Mouse (Mus musculus): Measurements from ENCODE around the gene D17H6S53E. TPM values are rescaled to one million over a fixed set of nuclear protein-coding genes. Genes with fewer than 3 reads are reported as not detected.

The D17H6S53E gene
- polyA plus RNA-seq, 1 experiment from 2014 or later, result 9.4 TPM

- Histone ChIP-seq H3K36me3 (peaks cover 30% of the 10 kb centered on the region), H3K4me3 (replicated peaks) (peak within 1 kb of the TSS; percentile 58), H3K4me2 (replicated peaks) (peak within 1 kb of the TSS; percentile 68), H3K27me3 (peaks cover 3% of the 10 kb centered on the region; the same call in 1 of the 2 replicates), H3K9me3 (no peaks in the 10 kb centered on the region), H3K4me1 (replicated peaks) (peaks cover 14% of the 10 kb centered on the region), H3K27ac (peak within 1 kb of the TSS; percentile 98), H3K9ac (replicated peaks) (peak within 1 kb of the TSS; percentile 85)
- WGBS, result 3% methylated on average over 65 of the region's 67 CpGs
- peak; percentile 99 for ATAC-seq
Measured at GRCm38 (mm10) chr17:35088825-35089644, 37.1 kb upstream of the D17H6S53E start, which contains the start of gene Abhd16a. Gene Abhd16a (plus strand): TSS chr17:35089263.

- H3K9ac ChIP-seq (replicated peaks), result peak overlapping the region; percentile 85
- ATAC-seq, result no peak
- WGBS, result 76% methylated on average over 8 of the region's 8 CpGs
- H3K4me2 ChIP-seq (replicated peaks), result peak overlapping the region; percentile 68
- peaks cover 3% of the 10 kb centered on the region; the same call in 1 of the 2 replicates for H3K27me3 ChIP-seq
- H3K4me3 ChIP-seq (replicated peaks), result peak overlapping the region; percentile 58
- H3K4me1 ChIP-seq (replicated peaks), result peaks cover 14% of the 10 kb centered on the region
- H3K9me3 ChIP-seq, result no peaks in the 10 kb centered on the region
- H3K36me3 ChIP-seq, result peaks cover 41% of the 10 kb centered on the region
- H3K27ac ChIP-seq, result peak overlapping the region; percentile 98
Measured at GRCm38 (mm10) chr17:35090166-35090932, 35.8 kb upstream of the D17H6S53E start.

GRCm38 (mm10) chr17:35092403-35093198 lies 33.6 kb upstream of the D17H6S53E start:
- no peak overlapping the region for H3K27ac ChIP-seq
- H3K36me3 ChIP-seq, result peaks cover 63% of the 10 kb centered on the region
- no peaks in the 10 kb centered on the region for H3K27me3 ChIP-seq
- peaks cover 14% of the 10 kb centered on the region for H3K4me1 ChIP-seq (replicated peaks)
- WGBS, result 93% methylated on average over 14 of the region's 14 CpGs
- H3K9me3 ChIP-seq, result no peaks in the 10 kb centered on the region
- no peak overlapping the region for H3K4me2 ChIP-seq (replicated peaks)
- H3K4me3 ChIP-seq (replicated peaks), result no peak overlapping the region
- no peak for ATAC-seq
- H3K9ac ChIP-seq (replicated peaks), result no peak overlapping the region; the same call in 1 of the 2 replicates

GRCm38 (mm10) chr17:35094475-35095365 lies 31.5 kb upstream of the D17H6S53E start:
- H3K9ac ChIP-seq (replicated peaks), result no peak overlapping the region

GRCm38 (mm10) chr17:35096597-35096996 lies 29.6 kb upstream of the D17H6S53E start:
- 80% methylated on average over 12 of the region's 12 CpGs for WGBS
- Histone ChIP-seq H3K36me3 (peaks cover 96% of the 10 kb centered on the region), H3K4me2 (replicated peaks) (no peak overlapping the region), H3K27me3 (no peaks in the 10 kb centered on the region), H3K9me3 (no peaks in the 10 kb centered on the region), H3K9ac (replicated peaks) (no peak overlapping the region), H3K4me3 (replicated peaks) (no peak overlapping the region), H3K4me1 (replicated peaks) (no peaks in the 10 kb centered on the region), H3K27ac (no peak overlapping the region)
- no peak for ATAC-seq

More at GRCm38 (mm10) chr17:35094475-35095365, 31.5 kb upstream of the D17H6S53E start:
- Histone ChIP-seq H3K4me2 (replicated peaks) (no peak overlapping the region), H3K4me1 (replicated peaks) (peaks cover 13% of the 10 kb centered on the region), H3K27ac (no peak overlapping the region), H3K27me3 (no peaks in the 10 kb centered on the region), H3K36me3 (peaks cover 84% of the 10 kb centered on the region), H3K4me3 (replicated peaks) (no peak overlapping the region), H3K9me3 (no peaks in the 10 kb centered on the region)
- 93% methylated on average over 15 of the region's 15 CpGs for WGBS
- no peak for ATAC-seq

GRCm38 (mm10) chr17:35097164-35097655 lies 29.0 kb upstream of the D17H6S53E start:
- H3K4me3 ChIP-seq (replicated peaks), result no peak overlapping the region
- ATAC-seq, result no peak
- H3K27me3 ChIP-seq, result no peaks in the 10 kb centered on the region
- no peak overlapping the region for H3K9ac ChIP-seq (replicated peaks)
- no peaks in the 10 kb centered on the region for H3K9me3 ChIP-seq
- H3K36me3 ChIP-seq, result peaks cover 98% of the 10 kb centered on the region
- H3K4me2 ChIP-seq (replicated peaks), result no peak overlapping the region
- 73% methylated on average over 12 of the region's 12 CpGs for WGBS
- H3K27ac ChIP-seq, result no peak overlapping the region
- H3K4me1 ChIP-seq (replicated peaks), result no peaks in the 10 kb centered on the region

- Histone ChIP-seq H3K9ac (replicated peaks) (no peak overlapping the region), H3K36me3 (peaks cover 87% of the 10 kb centered on the region), H3K9me3 (no peaks in the 10 kb centered on the region), H3K27me3 (no peaks in the 10 kb centered on the region), H3K4me2 (replicated peaks) (no peak overlapping the region), H3K4me3 (replicated peaks) (no peak overlapping the region), H3K4me1 (replicated peaks) (no peaks in the 10 kb centered on the region), H3K27ac (no peak overlapping the region)
- WGBS, result 67% methylated on average over 10 of the region's 10 CpGs
- no peak for ATAC-seq
Measured at GRCm38 (mm10) chr17:35100196-35100765, 25.9 kb upstream of the D17H6S53E start.

- H3K27me3 ChIP-seq, result no peaks in the 10 kb centered on the region
- peaks cover 79% of the 10 kb centered on the region for H3K36me3 ChIP-seq
- ATAC-seq, result no peak
- H3K9ac ChIP-seq (replicated peaks), result 0 out of 2 replicates have a peak overlapping the region, but pooled peaks have one; percentile 19
- peaks cover 5% of the 10 kb centered on the region for H3K4me1 ChIP-seq (replicated peaks)
- H3K4me2 ChIP-seq (replicated peaks), result no peak overlapping the region
- H3K9me3 ChIP-seq, result no peaks in the 10 kb centered on the region
- no peak overlapping the region for H3K4me3 ChIP-seq (replicated peaks)
- 94% methylated on average over 11 of the region's 11 CpGs for WGBS
- no peak overlapping the region for H3K27ac ChIP-seq
Measured at GRCm38 (mm10) chr17:35101161-35101560, 25.0 kb upstream of the D17H6S53E start.

- Histone ChIP-seq H3K27ac (no peak overlapping the region), H3K9ac (replicated peaks) (no peak overlapping the region), H3K4me1 (replicated peaks) (peaks cover 7% of the 10 kb centered on the region), H3K4me3 (replicated peaks) (no peak overlapping the region), H3K27me3 (no peaks in the 10 kb centered on the region), H3K36me3 (peaks cover 68% of the 10 kb centered on the region), H3K9me3 (no peaks in the 10 kb centered on the region), H3K4me2 (replicated peaks) (no peak overlapping the region)
- ATAC-seq, result no peak
- WGBS, result 73% methylated on average over 8 of the region's 8 CpGs
Measured at GRCm38 (mm10) chr17:35102299-35102698, 23.9 kb upstream of the D17H6S53E start.

- Histone ChIP-seq H3K9me3 (no peaks in the 10 kb centered on the region), H3K27ac (no peak overlapping the region), H3K4me3 (replicated peaks) (no peak overlapping the region), H3K4me1 (replicated peaks) (peaks cover 7% of the 10 kb centered on the region), H3K9ac (replicated peaks) (no peak overlapping the region), H3K36me3 (peaks cover 58% of the 10 kb centered on the region), H3K4me2 (replicated peaks) (no peak overlapping the region), H3K27me3 (no peaks in the 10 kb centered on the region)
- ATAC-seq, result no peak
- WGBS, result 76% methylated on average over 6 of the region's 6 CpGs
Measured at GRCm38 (mm10) chr17:35103221-35103690, 22.9 kb upstream of the D17H6S53E start.
